Mouse (Mus musculus) heart, adult 18-20 months (tissue): ENCODE results near the gene Prkcz. TPM values are rescaled to one million over a fixed set of nuclear protein-coding genes. Genes with fewer than 3 reads are reported as not detected.

Source experiments
- DNase-seq, 2 experiments: peaks; one replicate each; pipeline ENCODE4 v3.0.0; 2021 to 2022; ENCODE audit warnings: mixed read lengths in 1 of 2
- long read RNA-seq, 2 experiments: library from polyadenylated mRNA; stranded (forward); transcript quantifications; one replicate each; pipeline ENCODE4 v2.0.0; 2021
- total RNA-seq, 2 experiments: library from RNA; stranded (reverse); gene quantifications; 2 replicates each; pipeline ENCODE4 v1.2.3; 2021

Prkcz gene
- total RNA-seq, result 1 to 10 TPM; 3.6 to 4.8 TPM
- long read RNA-seq, experiment 1, partial matches to known transcripts, result 4 of 16 reads
- long read RNA-seq, experiment 1, other reads (novel, unspliced or antisense), result 8 of 16 reads
- long read RNA-seq, experiment 2, partial matches to known transcripts, result 1 of 3 reads
- long read RNA-seq, experiment 2, other reads (novel, unspliced or antisense), result 0 of 3 reads

DNA sequence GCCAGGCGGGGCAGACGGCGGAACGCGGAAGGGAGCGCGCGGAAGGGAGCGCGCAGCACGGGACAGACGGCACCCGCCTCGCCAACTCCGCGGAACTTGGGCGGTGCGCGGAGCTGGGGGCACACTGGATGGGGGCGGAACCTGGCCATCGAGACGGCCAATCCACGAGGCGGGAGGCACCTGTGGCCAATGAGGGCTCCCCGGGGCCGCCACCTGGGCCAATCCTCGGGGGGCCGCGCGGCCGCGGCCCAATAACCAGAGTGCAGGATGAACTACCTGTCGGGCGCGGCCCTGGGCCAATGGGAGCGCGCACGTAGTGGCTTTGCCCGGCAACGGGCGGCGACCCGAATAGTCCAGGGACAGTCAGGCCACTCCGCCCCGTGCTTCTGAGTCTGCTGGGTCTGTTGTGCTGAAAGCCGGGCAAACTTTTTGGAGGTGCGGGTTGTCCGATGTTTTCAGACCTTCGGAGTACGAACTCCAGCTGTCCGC lies at the start of gene Prkcz:
Gene Prkcz (minus strand): TSS at position 59 of the 489 bp plus-strand sequence.
- peak; percentile 67 to 90 for DNase-seq

DNA sequence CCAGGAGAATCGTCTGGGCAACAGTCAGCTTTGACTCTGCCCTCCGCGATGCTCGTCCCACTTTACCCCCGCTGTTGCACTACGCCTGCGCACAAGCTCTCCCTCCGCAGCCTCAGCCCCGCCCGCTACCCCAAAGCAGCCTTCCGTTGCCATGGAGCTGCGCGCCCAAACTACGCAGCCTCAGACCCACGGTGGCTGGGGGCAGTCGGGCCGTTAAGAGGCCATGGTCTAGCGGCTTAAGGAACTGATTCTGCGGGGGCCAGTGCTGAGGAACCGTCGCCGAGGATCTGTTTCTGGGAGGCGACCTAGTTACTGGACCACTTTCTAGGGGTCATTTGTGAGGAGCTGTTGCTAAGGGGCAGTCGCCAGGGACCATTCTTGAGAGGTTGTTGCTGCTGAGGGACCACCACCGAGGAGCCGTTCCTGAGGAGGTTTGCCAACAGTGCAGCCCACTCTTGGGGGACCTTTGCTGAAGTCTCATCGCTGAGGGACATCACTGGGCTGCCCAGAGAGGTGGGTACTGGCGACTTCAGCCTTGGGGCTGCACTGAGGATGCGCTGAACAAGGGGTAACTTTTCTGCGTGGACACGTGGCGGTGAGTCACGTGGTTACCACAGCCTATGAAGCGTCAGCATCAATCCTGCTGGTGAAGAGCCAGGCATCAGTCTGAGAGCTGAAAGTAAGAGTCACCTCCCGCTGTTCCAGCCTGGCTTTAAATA lies 48.1 kb upstream of the Prkcz start, which contains the start of gene Cfap74:
Gene Cfap74 (plus strand): TSS at position 133 of the 719 bp plus-strand sequence.
- DNase-seq, result peak; percentile 81 to 85

DNA sequence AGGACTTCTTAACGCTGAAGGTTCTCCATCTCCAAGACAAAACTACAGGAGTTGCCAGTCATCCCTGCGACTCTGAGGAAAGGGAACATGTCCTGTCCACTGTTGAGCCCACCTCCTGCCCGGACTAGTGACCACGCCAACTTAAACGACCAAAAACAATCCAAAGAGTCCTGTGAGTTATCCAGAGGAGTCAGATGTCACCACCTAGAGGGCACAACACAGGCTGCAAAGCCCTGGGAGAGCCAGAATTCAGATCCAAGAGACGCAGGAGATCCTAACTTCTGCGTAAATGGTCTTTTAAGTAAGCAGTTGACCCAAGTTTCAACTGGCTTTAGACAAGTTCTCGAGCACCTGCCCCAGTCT lies 47.5 kb upstream of the Prkcz start:
- DNase-seq, result no peak

DNA sequence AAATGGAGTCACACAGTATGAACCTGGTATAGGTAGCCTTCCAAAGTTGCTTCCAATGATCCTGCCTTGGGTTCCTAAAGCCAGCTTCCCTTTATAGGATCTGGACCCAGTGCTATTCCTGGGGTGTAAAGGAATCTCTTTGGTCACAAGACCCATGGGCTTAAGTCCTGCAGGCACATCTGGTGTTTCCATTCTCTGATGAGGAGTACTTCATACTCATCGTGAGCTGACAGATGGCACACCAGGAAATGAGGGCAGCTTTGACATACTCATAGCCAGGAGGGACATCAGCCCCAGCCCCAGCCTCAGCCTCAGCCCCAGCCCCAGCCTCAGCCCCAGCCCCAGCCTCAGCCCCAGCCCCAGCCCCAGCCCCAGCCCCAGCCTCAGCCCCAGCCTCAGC lies 41.3 kb upstream of the Prkcz start:
- no peak for DNase-seq

DNA sequence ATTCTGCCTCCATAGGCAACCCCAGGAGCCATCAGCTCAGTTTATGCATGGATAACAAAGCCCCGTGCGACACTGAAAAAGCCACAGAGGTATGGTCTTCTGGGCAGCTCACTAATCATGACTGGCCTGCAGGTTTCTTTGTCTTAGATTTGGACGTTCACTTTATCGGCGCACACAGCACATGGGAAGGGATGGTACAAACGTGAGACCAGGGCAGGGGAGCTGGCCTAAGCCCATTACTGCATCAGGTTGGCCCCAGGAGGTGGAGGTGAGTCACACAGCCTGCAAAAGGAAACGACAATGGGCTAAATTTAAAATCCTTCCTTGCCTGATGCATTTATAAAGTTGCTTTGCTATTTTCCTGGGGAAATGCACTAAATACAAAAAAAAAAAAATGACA lies 40.0 kb upstream of the Prkcz start:
- no peak for DNase-seq

DNA sequence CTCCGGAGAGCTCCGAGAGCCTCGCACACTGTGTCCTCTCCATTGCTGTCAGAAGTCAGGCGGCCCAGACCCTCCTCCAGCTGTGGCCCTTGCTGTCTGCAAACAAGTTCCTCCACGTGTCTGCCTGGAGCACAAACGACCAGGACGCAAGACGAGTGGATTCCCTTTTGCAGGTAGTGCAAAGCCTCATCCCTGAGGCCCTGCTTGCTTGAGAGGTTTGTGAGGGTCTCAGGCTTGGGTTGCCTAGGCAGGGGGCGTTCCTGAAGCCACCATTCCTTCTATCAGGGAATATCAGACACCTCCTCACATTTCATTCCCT lies 37.0 kb upstream of the Prkcz start:
- DNase-seq, result no peak

DNA sequence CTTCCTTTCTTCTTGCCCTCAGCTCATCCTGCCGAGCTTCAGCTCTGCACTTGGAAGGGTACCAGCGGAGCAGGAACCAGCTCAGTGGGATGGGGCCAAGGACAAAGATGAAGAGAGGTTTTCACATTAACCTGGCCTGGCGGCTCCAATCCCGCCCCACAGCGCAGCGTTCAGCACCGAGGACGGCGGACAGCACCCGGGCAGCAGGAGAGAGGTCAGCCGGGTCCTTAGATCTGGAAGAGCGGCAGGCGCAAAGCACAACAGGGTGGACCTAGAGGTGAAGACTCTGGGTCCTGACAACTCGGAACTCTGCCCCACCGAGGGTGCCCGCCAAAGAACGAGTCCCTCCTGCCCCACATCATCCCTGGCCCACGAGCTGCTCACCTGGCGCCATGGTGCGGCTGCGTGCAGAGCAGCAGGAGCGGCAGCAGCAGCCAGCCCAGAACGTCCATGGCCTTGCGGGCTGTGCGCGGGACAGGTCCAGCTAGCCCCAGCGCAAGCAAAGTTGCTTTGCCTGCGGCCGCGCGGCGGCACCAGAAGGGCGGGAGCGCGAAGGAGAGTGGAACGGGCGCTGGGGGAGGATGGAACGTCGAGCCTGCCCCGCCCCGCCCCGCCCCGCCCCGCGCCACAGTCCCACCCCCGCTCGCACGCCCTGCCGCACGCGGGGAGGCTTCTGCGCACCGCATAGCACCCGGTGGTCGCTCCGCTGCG lies 36.5 kb upstream of the Prkcz start, which contains the start of gene Gabrd:
Gene Gabrd (minus strand): TSS at position 602 of the 711 bp plus-strand sequence.
- DNase-seq, result peak; percentile 13 to 63

DNA sequence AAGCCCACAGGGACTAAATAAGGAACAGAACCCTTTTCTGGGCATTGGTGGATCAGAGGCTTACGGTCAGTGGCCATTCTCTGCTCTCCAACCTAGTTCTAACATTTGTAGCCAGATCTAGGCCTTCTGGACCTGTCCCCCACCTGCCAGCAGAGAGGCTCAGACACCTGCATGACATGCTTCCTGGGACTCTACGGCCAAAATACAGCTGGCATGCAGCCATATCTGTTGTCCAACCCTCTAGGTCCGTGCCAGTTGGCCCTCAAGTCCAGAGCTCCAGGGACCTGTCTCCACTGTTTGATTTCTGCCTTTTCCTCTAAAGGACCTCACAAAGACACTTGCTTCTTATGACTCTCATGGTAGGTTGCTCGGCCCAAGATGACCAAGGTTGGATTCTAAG lies 35.6 kb upstream of the Prkcz start:
- DNase-seq, result no peak

DNA sequence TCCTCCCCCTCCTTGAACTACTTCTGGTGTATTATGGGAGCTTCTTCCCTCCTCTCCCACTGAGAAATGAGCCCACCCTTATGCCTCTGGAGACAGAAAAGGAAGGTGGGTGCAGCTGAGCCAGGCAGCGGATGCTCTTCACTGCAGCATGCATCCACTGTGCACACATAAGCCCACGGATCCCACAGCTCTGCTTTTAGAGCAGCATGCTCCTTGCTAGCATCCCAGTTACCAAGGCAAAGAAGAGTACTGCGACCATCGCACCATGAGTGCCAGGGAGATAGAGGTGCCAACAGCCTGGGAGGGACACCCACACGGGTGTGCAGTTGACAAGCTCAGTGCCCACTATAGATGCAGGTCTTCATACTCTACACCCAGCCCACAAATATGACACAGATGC lies 34.3 kb upstream of the Prkcz start:
- no peak for DNase-seq

DNA sequence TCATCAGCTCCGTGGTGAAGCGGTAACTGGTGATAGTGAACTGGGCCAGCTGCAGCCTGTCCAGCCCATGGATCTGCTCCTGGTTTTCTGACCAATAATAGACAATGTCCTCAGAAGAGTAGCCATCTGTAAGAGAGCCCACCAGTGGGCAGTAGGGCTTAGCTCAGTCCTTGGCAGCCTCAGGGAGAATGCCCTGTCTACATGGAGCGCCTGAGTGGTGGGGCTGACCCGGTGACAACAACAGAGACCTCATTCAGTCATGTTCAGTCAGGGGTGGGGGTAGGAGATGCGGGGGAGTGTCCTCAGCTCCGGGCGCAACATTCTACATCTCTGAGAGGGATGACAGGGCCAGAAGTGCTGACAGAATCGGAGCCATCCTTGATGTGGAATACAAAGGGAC lies 26.0 kb upstream of the Prkcz start:
- DNase-seq, result no peak

DNA sequence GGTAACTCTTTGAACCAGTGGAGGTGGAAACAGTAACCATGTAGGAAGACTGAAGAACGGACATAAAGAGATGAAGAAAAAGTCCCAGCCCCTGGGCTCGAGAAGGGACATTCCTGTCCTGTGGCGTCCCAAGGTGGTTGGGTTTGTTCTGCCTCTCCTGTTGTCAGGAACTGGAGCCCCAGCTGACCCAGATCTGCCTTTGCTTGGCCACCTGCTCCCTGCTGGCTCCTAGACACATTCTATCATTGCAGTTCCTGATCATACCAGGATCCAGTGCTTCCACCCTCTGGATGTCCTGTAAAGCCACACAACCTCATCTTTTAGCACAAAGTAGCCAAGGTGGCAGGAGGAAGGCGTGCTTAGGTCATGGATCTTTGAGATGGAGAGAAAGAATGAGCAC lies 22.2 kb upstream of the Prkcz start:
- no peak for DNase-seq

DNA sequence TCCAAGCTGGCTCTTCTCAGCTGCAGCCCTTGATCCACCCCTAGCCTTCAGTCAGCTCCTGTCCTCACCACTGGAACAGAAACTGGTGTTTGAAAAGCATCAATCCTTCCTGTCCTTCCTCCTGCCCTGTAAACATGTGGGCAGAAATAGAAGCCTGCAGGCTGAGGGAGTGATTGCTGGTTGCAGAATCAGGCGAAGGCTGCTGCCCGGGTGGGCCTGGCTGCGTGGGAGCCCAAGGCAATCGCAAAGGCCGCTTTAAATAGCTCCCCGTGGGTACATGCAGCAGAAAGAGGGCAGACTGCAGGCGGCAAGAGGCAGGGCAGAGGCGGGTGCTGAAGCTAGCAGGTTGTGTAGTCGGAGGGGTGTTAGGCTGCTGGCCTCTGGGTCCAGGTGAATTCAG lies 21.6 kb upstream of the Prkcz start:
- no peak for DNase-seq

DNA sequence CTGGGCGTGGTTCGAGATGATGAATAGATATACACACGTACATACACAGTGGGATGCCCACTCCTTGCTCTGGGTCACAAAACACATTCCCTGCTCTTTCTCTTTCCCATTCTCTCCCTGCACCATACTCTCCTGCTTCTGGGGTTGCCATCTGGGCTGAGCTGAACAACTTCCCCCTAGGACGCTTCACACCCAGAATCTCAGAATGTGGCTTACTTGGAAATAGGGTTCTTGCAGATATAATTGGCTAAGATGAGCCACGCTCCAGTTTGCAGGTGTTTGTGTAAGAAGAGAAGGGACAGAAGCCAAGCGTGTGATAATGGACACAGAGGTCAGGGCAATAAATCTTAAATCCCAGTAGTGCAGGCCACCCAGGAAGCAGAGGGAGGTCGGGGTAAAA lies 20.8 kb upstream of the Prkcz start:
- DNase-seq, result no peak

DNA sequence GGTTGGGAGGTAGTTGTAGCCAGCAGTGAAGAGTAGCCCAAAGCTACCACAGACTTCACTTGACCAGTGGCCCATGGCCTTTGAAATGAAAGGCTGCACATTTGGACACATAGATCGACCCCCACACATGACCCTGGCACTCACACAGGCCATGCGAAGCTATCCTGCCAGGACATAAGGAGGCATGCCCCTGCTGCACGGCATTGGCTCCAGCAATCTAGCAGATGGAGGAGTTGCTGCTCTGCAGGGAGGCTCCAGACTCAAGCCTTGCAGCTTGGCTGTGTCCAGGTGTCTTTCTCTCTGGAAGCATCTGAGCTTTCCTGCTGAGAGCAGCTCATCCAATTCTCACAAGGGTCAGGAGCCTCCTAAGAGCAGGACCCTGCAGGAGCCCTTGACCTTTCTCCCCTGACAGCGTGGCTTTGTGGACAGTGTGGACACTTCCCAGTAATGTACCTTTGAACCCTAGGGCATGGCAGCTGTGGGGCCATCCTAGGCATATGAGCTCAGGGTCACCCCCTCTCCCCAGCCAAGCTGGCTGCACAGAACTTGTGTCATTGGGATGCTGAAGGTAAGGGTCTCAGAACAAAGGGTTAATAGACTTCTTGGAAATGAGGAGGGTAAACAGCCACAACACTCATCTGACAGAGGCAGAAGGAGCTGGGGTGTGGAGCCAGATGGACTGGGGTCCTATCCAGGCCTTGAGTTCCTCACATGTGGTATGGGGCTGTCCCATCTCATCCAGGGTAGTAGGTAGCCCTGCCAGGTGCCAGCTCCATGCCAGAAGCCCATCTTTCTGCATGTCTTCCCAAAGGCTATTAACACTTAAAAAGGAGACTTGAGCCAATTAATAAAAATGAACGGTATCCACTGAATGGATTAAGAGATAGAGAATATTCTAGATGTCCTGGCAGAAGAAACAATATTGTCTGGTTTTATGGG lies 10.9 kb upstream of the Prkcz start:
- DNase-seq, result no peak

DNA sequence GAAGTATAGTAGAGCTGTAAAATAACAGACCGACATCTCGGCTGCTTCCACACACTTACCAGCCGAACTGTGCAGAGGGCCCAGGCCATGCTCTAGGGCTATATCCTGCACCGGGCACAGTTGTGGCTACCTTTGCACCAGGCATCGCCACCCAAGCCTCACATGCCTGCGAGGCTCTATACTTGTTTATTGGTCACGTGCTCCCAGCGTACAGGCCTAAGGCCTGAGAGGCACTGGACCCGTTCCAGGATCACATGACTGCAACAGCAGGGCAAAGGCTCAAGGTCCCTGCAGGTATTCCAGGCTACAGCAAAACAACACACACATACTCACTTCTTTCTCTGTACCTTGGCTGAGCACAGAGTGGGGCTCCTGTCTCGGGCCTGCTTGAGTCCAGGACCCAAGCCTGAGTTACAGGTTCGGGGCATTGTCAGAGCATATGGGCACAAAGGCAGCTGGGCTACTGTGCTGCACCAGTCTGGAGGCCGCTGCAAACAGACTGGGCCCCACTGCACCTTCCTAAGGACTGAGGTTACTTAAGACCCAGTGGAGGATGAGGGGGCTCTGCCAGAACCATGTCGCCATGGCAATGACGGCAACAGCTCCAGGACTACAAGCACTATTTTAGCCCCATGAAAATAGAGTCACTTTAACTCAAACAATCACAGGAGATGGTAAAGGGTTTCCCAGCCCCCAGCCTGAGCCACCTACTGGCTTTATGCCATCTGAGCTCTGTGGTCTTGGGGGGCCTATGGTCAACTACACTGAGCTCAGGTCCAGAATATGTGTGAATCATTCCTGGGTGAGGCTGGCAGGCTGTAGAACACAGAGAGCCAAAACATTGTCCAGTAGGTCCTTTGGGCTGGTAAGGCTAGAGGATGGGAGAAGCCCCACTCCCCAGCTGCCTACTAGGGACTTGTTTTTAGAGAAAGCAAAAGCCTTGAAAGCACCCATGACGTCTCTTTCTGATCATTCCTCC lies 9.9 kb upstream of the Prkcz start:
- DNase-seq, result no peak

DNA sequence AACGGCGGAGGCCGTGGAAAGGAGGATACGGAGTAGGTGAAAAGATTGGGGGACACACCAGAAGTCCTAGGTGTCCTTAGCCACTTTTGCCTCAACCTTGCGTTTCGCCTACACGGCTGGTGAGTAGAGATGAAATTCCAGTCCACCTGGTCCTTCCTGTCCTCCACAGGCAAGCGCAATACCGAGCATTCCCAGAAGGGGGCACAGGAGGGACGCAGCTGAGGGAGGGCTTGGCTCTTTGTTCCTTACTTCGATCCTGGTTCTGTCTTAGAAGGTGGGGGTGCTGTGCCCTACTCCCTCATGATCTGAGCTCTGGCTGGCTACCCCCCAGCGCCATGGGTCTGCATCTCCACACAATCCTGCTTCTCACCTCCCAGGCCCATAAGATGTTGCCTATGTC lies 7.5 kb upstream of the Prkcz start:
- peak; percentile 57 to 86 for DNase-seq

DNA sequence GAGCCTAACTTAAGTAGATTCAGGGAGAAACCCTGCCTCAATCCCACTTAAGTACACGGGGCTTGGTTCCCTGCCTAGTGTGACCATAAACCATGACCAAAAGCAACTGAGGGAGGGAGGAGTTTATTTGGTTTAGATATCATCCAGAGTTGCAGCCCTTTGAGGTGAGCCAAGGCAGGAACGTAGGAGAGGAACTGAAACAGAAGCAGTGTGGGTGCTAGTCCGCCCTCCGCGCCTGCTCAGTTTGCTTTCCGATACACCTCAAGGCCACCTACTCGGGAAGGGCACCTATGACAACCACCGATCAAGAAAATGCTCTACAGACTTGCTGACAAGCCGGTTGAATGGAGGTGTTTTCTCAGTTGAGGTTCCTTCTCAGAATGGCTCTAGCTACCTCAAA lies 6.6 kb upstream of the Prkcz start:
- no peak for DNase-seq

DNA sequence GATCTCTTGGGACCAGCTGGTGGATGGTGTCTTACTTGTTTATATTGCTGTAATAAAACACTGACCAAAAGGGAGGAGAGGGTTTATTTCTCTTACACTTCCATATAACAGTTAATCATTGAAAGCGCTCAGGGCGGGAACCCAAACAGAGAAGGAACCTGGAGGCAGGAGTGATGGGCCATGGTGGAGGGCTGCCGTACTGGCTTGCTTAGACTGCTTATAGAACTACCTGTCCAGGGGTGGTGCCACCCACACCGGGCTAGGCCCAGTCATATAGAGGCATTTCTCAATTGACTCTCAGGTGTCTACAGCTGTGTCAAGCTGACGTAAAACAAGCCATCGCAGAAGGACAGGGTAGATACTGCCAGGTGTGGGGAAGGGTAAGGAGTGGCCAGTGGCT lies 5.6 kb upstream of the Prkcz start:
- DNase-seq, result no peak

DNA sequence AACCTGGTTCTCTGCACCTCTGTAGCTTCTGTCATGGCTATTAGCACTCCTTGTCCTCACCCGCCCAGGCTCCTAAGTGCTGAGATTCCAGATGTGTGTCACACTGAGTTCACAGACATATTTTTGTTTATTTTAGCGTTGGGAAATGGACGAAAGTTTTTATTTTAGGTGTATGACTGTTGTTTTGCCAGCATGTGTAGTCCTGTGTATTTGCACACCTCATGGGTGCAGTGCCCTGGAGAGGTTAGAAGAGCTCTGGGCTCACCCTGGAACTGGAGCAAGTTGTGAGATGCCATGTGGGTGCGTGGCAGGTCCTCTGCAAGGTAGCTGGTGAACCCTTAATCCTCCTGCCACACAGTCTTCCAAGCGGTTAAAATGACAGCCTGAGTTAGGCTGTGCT lies 1.3 kb upstream of the Prkcz start:
- DNase-seq, result no peak

DNA sequence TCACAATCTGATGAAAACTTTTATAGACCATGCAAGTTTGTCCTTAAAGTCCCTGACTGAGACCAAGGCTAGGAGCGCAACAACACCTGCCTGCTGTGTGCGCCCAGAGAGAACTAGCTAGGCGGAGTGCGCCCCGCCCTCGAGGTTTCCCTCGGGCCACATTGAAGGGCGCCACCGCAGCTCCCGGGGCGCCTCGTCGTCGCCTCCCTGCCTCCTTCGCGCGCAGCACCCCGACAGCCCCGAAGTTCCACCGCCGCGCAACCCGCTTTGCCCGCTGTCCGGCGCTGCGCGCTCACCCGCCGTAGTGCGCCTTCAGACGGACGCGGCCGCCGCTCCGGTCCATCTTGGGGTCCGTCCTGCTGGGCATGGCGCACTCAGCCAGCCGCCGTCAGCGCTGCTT lies 305 bp downstream of the Prkcz start:
- DNase-seq, result no peak
